ENCODE assay signal across 27 mouse cellular contexts in the genomic region with DNA sequence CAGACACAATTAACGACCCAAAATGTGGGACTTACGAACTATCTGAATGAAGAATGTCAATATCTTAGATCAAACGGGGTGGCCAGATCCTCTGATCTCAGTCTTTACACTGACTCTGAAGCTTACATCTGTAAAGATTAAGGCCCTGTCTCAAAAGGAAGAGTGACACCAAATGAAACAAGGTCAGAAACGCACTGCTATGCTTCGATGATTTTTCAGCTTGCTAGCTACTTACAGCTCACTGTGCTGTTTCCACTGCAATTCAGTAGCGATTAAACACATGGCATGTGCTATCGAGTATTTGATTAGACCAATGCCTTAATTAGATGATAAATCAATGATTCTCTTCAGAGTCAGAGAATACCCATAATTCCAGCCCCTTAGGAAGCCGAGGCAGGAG. TPM values are rescaled to one million over a fixed set of nuclear protein-coding genes. Genes with fewer than 3 reads are reported as not detected.
"Had no signal": no experiment of that assay in that cellular context is flagged by ENCODE, and none has a peak within 500 bp of the region (broad histone marks: within the 10 kb centered on the region; RNA-seq: fewer than 3 reads in every experiment).

No protein-coding gene starts in this region.

- H3K9ac ChIP-seq: embryonic facial prominence, embryonic 12.5 days; embryonic facial prominence, embryonic 13.5 days; embryonic facial prominence, embryonic 15.5 days; forebrain, embryonic 12.5 days; forebrain, embryonic 15.5 days; forebrain, postnatal 0 days had no signal

- H3K27me3 ChIP-seq: embryonic facial prominence, embryonic 12.5 days; embryonic facial prominence, embryonic 13.5 days; embryonic facial prominence, embryonic 15.5 days; forebrain, embryonic 12.5 days; forebrain, embryonic 15.5 days had no signal

- H3K9me3 ChIP-seq: embryonic facial prominence, embryonic 10.5 days; embryonic facial prominence, embryonic 12.5 days; embryonic facial prominence, embryonic 13.5 days; embryonic facial prominence, embryonic 15.5 days; forebrain, embryonic 10.5 days; forebrain, embryonic 12.5 days; forebrain, embryonic 15.5 days had no signal

- DNase-seq: cerebellum, adult 9-10 months; cerebellum, adult 9-11 months; cerebellum, postnatal 10 days; cerebellum, postnatal 14 days; cerebellum, postnatal 25 days; cerebellum, postnatal 36 days; embryo, embryonic 11 days; forebrain, postnatal 0 days; gastrocnemius, adult 2 months; gastrocnemius, postnatal 10 days; gastrocnemius, postnatal 14 days; gastrocnemius, postnatal 25 days; gastrocnemius, postnatal 36 days; heart, adult 11 months; heart, adult 18-20 months; heart, adult 2 months had no signal

- ATAC-seq: forebrain, embryonic 14.5 days; forebrain, embryonic 15.5 days; forebrain, embryonic 16.5 days; forebrain, postnatal 0 days had no signal

- H3K27ac ChIP-seq: embryonic facial prominence, embryonic 10.5 days; embryonic facial prominence, embryonic 12.5 days; embryonic facial prominence, embryonic 13.5 days; embryonic facial prominence, embryonic 15.5 days; forebrain, embryonic 10.5 days; forebrain, embryonic 12.5 days; forebrain, embryonic 15.5 days; gastrocnemius, adult 2 months; heart, adult 2 months had no signal

- H3K4me1 ChIP-seq: embryonic facial prominence, embryonic 10.5 days; embryonic facial prominence, embryonic 12.5 days; embryonic facial prominence, embryonic 13.5 days; embryonic facial prominence, embryonic 15.5 days; forebrain, embryonic 10.5 days; forebrain, embryonic 12.5 days had no signal

- H3K4me3 ChIP-seq: embryonic facial prominence, embryonic 10.5 days; embryonic facial prominence, embryonic 12.5 days; embryonic facial prominence, embryonic 13.5 days; embryonic facial prominence, embryonic 15.5 days; erythroblast, embryonic 14.5 days; forebrain, embryonic 10.5 days; forebrain, embryonic 12.5 days; forebrain, embryonic 15.5 days; gastrocnemius, adult 2 months; heart, adult 2 months had no signal

- H3K4me2 ChIP-seq: embryonic facial prominence, embryonic 12.5 days; embryonic facial prominence, embryonic 13.5 days; embryonic facial prominence, embryonic 15.5 days; forebrain, embryonic 12.5 days; forebrain, embryonic 15.5 days had no signal

RNA-seq across cellular contexts. Expression of gene Ddr2, which starts 43.4 kb away (rescaled TPM):
- total RNA-seq: common myeloid progenitor, adult 5-6 weeks had no signal
- polyA plus RNA-seq: erythroblast, embryonic 14.5 days had no signal
